Mouse (Mus musculus): ENCODE results near the gene Spata4.

DNA sequence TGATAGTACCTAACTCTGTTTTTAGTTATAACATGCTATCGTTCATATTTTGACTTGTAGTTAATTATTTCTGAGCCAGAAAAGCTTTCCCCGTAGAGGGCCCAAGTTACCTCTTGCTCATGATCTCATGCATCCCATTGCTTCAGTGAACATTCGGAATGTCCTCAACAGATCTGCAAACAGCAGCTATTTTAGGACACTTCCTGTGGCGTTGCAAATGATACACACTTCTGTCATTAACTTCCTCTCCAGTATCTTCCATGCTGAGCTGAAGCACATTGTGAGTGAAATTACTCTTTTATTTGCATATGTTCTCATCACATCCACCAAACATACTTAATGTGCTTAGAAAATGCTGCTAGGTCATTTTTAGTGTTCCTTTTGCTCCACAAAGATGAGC lies 38.4 kb upstream of the Spata4 start:
- TF ChIP-seq POLR2A (IDR thresholded peaks at IDR 0.05; ENCODE audit: borderline replicate concordance, low read depth, low read length) (no peak), CTCF (IDR thresholded peaks at IDR 0.05; ENCODE audit: low read depth, low read length) (no peak)
